Mouse (Mus musculus) hindbrain, embryonic 16.5 days (tissue): ENCODE results near the gene Abr. TPM values are rescaled to one million over a fixed set of nuclear protein-coding genes. Genes with fewer than 3 reads are reported as not detected.
A peak's percentile ranks its signal among the peaks of the same experiment; 100 is the strongest.

ENCODE experiments used
- ATAC-seq: fragments of 200-750 bp; cut with Nextera tagmentation; 2 replicates; pipeline ENCODE4 v1.8.0; 2017; ENCODE audit warnings: moderate TSS enrichment, moderate library complexity
- H3K27ac ChIP-seq: fragments of 300-500 bp; sonication (generic); 2 replicates; pipeline ENCODE4 v1.5.1; 2014; ENCODE audit warnings: low read depth, mild to moderate bottlenecking, control low read depth, low read length, moderate library complexity
- H3K27me3 ChIP-seq: fragments of 300-500 bp; sonication (generic); replicated peaks from 2 replicates; pipeline ENCODE4 v1.6.1; 2014; ENCODE audit warnings: low read length; ENCODE audit not compliant: control insufficient read depth, insufficient read depth
- H3K36me3 ChIP-seq: fragments of 300-500 bp; sonication (generic); 2 replicates; pipeline ENCODE4 v1.6.1; 2014; ENCODE audit warnings: mild to moderate bottlenecking, low read length, moderate library complexity, mixed read lengths; ENCODE audit not compliant: control insufficient read depth, insufficient read depth
- H3K4me1 ChIP-seq: fragments of 300-500 bp; sonication (generic); 2 replicates; pipeline ENCODE4 v1.6.1; 2014; ENCODE audit warnings: low read depth, low read length; ENCODE audit not compliant: control insufficient read depth, insufficient read depth
- H3K4me2 ChIP-seq: fragments of 300-500 bp; sonication (generic); 2 replicates; pipeline ENCODE4 v1.6.1; 2014; ENCODE audit warnings: mild to moderate bottlenecking, low read length, control low read depth, moderate library complexity
- H3K4me3 ChIP-seq: fragments of 300-500 bp; sonication (generic); 2 replicates; pipeline ENCODE4 v1.5.1; 2014; ENCODE audit warnings: mild to moderate bottlenecking, low read length, control low read depth, moderate library complexity
- H3K9ac ChIP-seq: fragments of 300-500 bp; sonication (generic); 2 replicates; pipeline ENCODE4 v1.6.1; 2014; ENCODE audit warnings: low read depth, mild to moderate bottlenecking, control low read depth, low read length, moderate library complexity
- H3K9me3 ChIP-seq: fragments of 300-500 bp; sonication (generic); 2 replicates; pipeline ENCODE4 v1.6.1; 2014; ENCODE audit warnings: mild to moderate bottlenecking, low read length, moderate library complexity; ENCODE audit not compliant: control insufficient read depth
- WGBS: fragments of 180-500 bp; shearing (Covaris S2); extraction: QIAGEN DNeasy Blood & Tissue Kit; methylation state at CpG from one replicate; pipeline ENCODE4 v1.1.7; 2014; 5-methylcytosine and 5-hydroxymethylcytosine counted together
- polyA plus RNA-seq: library from polyadenylated mRNA; unstranded; fragments of >200 nt; fragmentation: Nextera tagmentation; extraction: Ambion mirVana; gene quantifications from 2 replicates; pipeline ENCODE4 v1.2.1, GENCODE M21; 2015

Gene Abr
- polyA plus RNA-seq, 1 experiment from 2014 or later: 85.2 TPM

GRCm38 (mm10) chr11:76469311-76469998, 152.7 kb downstream of the Abr start:
- peak; percentile 2; the same call in 1 of the 2 replicates for ATAC-seq
- peak overlapping the region; percentile 79 for H3K27ac ChIP-seq
- no peaks in the 10 kb centered on the region for H3K9me3 ChIP-seq
- peaks cover 67% of the 10 kb centered on the region for H3K4me1 ChIP-seq
- H3K9ac ChIP-seq: peak overlapping the region; percentile 42
- no peak overlapping the region for H3K4me3 ChIP-seq
- H3K4me2 ChIP-seq: no peak overlapping the region
- H3K27me3 ChIP-seq: no peaks in the 10 kb centered on the region
- WGBS: 18% methylated on average over 11 of the region's 11 CpGs
- no peaks in the 10 kb centered on the region for H3K36me3 ChIP-seq

DNA sequence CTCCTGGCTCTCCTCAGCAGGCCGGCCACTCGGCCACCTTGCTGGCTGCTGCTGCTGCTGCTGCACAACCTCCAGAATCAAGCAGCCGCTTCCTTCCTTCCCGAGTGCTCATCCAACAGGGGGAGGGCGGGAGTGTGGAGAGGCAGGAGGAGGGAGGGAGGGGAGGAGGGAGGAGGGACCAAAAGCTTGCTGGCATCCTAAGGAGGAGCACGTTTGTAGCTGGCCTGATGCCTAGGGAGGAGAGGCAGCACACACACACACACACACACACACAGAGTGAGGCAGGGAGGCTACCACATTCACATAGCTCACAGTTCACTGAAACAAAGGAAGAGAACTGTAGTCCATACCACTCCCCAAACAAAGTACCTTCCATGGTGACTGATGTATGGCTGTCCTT, 153.8 kb downstream of the Abr start:
- Histone ChIP-seq H3K9me3 (no peaks in the 10 kb centered on the region), H3K9ac (peak overlapping the region; percentile 42), H3K4me2 (peak overlapping the region; percentile 60), H3K4me1 (peaks cover 74% of the 10 kb centered on the region), H3K27me3 (no peaks in the 10 kb centered on the region), H3K4me3 (peak overlapping the region; percentile 42), H3K27ac (peak overlapping the region; percentile 79), H3K36me3 (0 out of 2 replicates have a peak, but pooled peaks cover 4% of the 10 kb centered on the region)
- peak; percentile 74 for ATAC-seq
- WGBS: 0% methylated on average over 5 of the region's 6 CpGs

GRCm38 (mm10) chr11:76467487-76468005, 154.6 kb downstream of the Abr start:
- H3K27ac ChIP-seq: peak overlapping the region; percentile 79
- ATAC-seq: peak; percentile 50
- peaks cover 66% of the 10 kb centered on the region for H3K4me1 ChIP-seq
- H3K9ac ChIP-seq: peak overlapping the region; percentile 42
- WGBS: 12% methylated on average over 8 of the region's 8 CpGs
- H3K4me3 ChIP-seq: peak overlapping the region; percentile 42
- no peaks in the 10 kb centered on the region for H3K27me3 ChIP-seq
- H3K4me2 ChIP-seq: peak overlapping the region; percentile 60
- no peaks in the 10 kb centered on the region for H3K9me3 ChIP-seq
- 0 out of 2 replicates have a peak, but pooled peaks cover 4% of the 10 kb centered on the region for H3K36me3 ChIP-seq

DNA sequence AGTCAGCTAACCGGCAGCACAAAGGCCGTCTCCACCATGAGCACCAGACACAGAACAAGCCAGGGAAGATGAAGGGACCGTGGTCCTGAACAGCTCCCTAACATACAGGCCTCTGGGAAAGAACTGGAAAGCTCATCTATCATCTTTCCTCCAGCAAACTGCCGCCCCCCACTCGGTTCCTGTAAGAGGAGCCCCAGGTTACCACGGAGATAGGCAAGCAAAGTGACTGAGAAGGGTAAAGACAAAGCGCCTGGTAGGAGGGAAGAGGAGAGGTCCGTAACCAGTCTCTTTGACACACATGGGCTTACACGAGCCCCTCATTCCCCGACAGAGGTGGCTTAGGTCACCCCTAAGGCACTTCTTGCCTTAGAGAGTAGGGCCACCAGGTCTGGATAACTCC, 155.0 kb downstream of the Abr start:
- H3K9ac ChIP-seq: peak overlapping the region; percentile 42
- peak overlapping the region; percentile 60 for H3K4me2 ChIP-seq
- ATAC-seq: peak; percentile 1; the same call in 1 of the 2 replicates
- 0 out of 2 replicates have a peak, but pooled peaks cover 6% of the 10 kb centered on the region for H3K36me3 ChIP-seq
- H3K27ac ChIP-seq: peak overlapping the region; percentile 79
- peaks cover 62% of the 10 kb centered on the region for H3K4me1 ChIP-seq
- H3K9me3 ChIP-seq: no peaks in the 10 kb centered on the region
- no peaks in the 10 kb centered on the region for H3K27me3 ChIP-seq
- H3K4me3 ChIP-seq: peak overlapping the region; percentile 42
- WGBS: 19% methylated on average over 10 of the region's 10 CpGs

GRCm38 (mm10) chr11:76465879-76466278, 156.2 kb downstream of the Abr start:
- H3K4me1 ChIP-seq: peaks cover 57% of the 10 kb centered on the region
- H3K36me3 ChIP-seq: peaks cover 15% of the 10 kb centered on the region
- ATAC-seq: no peak
- H3K4me2 ChIP-seq: peak overlapping the region; percentile 60
- 90% methylated on average over 4 of the region's 4 CpGs for WGBS
- H3K9ac ChIP-seq: no peak overlapping the region
- H3K27me3 ChIP-seq: no peaks in the 10 kb centered on the region
- H3K4me3 ChIP-seq: no peak overlapping the region
- no peaks in the 10 kb centered on the region for H3K9me3 ChIP-seq
- no peak overlapping the region; the same call in 1 of the 2 replicates for H3K27ac ChIP-seq

GRCm38 (mm10) chr11:76461696-76462095, 160.4 kb downstream of the Abr start:
- H3K9ac ChIP-seq: no peak overlapping the region
- ATAC-seq: no peak
- 71% methylated on average over 5 of the region's 5 CpGs for WGBS
- H3K27me3 ChIP-seq: no peaks in the 10 kb centered on the region
- no peak overlapping the region for H3K4me2 ChIP-seq
- H3K27ac ChIP-seq: no peak overlapping the region
- no peak overlapping the region for H3K4me3 ChIP-seq
- H3K9me3 ChIP-seq: no peaks in the 10 kb centered on the region
- H3K36me3 ChIP-seq: peaks cover 26% of the 10 kb centered on the region
- peaks cover 29% of the 10 kb centered on the region for H3K4me1 ChIP-seq

- Histone ChIP-seq H3K27ac (no peak overlapping the region), H3K27me3 (no peaks in the 10 kb centered on the region), H3K4me1 (peaks cover 28% of the 10 kb centered on the region), H3K9ac (no peak overlapping the region), H3K9me3 (no peaks in the 10 kb centered on the region), H3K36me3 (peaks cover 26% of the 10 kb centered on the region), H3K4me3 (no peak overlapping the region), H3K4me2 (no peak overlapping the region)
- ATAC-seq: no peak
- 58% methylated on average over 6 of the region's 6 CpGs for WGBS
These were observed 160.9 kb downstream of the Abr start for GRCm38 (mm10) chr11:76461201-76461600.

GRCm38 (mm10) chr11:76459489-76459888, 162.6 kb downstream of the Abr start:
- Histone ChIP-seq H3K27me3 (no peaks in the 10 kb centered on the region), H3K9ac (no peak overlapping the region), H3K9me3 (no peaks in the 10 kb centered on the region), H3K36me3 (peaks cover 35% of the 10 kb centered on the region), H3K4me2 (no peak overlapping the region), H3K4me1 (peaks cover 16% of the 10 kb centered on the region), H3K4me3 (no peak overlapping the region), H3K27ac (no peak overlapping the region)
- no peak for ATAC-seq
- 76% methylated on average over 3 of the region's 3 CpGs for WGBS

DNA sequence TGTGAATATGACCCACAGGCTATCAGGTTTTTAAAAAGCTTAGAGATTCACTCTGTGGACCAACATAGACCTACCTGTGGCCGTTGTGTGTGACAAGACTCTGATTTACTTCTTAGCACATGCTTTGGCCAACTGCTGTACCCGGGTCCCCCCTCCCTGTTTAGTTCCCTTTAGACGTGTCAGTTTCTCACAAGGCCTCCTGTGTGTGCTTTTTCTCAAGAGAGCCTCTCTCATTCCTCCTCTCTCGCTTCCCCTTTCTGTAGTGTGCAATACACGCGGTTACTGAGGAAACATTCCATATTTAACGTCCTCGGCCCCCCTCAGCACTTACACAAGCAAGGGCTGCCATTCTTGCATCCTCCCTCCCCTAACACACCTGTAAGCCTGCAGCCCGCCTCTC, 163.4 kb downstream of the Abr start:
- Histone ChIP-seq H3K4me2 (no peak overlapping the region), H3K36me3 (peaks cover 41% of the 10 kb centered on the region), H3K4me1 (peaks cover 9% of the 10 kb centered on the region), H3K27me3 (no peaks in the 10 kb centered on the region), H3K4me3 (no peak overlapping the region), H3K9me3 (no peaks in the 10 kb centered on the region), H3K9ac (no peak overlapping the region), H3K27ac (no peak overlapping the region)
- no peak for ATAC-seq
- 82% methylated on average over 9 of the region's 9 CpGs for WGBS
